Mouse (Mus musculus): ENCODE results near the gene Defb13. TPM values are rescaled to one million over a fixed set of nuclear protein-coding genes. Genes with fewer than 3 reads are reported as not detected.
A peak's percentile ranks its signal among the peaks of the same experiment; 100 is the strongest.
"Not testable (repeated sequence)": the region's sequence is repeated elsewhere in the genome, so short reads cannot be mapped to it uniquely, and the experiment has no call there.

Defb13 gene
- not detected in 2 replicates for polyA plus RNA-seq (2015; fragmentation: Nextera tagmentation; extraction: Ambion mirVana)

DNA sequence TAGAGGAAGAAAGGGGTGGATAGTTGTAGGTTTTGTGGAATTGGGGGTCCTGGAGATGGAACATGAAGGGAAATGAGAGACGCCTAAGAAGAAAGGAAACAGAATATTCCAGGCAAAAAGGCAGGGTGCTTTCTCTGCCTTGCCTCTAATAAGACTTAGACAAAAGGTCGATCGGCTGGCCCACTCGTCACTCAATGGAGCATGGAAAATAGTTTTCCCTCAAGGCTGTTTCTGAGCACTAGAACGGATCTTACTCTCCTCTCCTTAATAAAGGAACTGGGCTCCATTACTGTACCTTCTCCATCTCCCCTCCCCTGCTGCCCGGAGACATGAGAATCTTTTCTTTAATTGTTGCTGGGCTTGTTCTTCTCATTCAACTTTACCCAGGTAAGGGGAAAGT, at the start of gene Defb13:
Gene Defb13 (plus strand): TSS at position 301 of the 400 bp plus-strand sequence.
- WGBS = 76% methylated on average over 6 of the region's 6 CpGs

DNA sequence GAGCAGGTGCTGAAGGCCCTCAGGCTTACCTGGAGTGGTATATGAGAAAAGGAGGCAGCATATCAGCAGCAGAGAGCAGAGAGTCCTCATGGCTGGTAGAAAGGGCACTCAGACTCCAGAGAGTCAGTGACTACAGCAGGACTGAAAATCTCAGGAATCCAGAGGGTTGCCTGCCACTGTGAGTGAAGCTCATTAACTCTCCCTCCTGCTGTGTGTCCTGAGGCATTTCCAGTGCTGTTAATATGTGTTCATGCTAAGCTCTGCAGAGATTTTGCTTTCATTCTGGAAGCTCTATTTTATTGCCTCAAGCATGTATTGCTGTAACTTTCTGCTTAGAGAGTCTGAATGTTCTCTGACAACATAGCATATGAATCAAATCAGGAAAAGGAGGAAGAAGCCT, 40.3 kb upstream of the Defb13 start, which contains the start of gene Defb11:
Gene Defb11 (minus strand): TSS at position 123 of the 400 bp plus-strand sequence.
- peak; percentile 54 for ATAC-seq

More for the DNA sequence above, at the start of gene Defb13:
- H3K9me3 ChIP-seq (replicated peaks; ENCODE audit: control insufficient read depth, low read length, poor library complexity, severe bottlenecking) = no peaks in the 10 kb centered on the region
- no peak within 1 kb of the TSS for H3K9ac ChIP-seq (ENCODE audit: low read depth, low read length)
- H3K4me2 ChIP-seq (ENCODE audit: low read length) = no peak within 1 kb of the TSS
- no peak for ATAC-seq
- no peaks in the 10 kb centered on the region for H3K27me3 ChIP-seq (ENCODE audit: control insufficient read depth, insufficient read depth, low read depth, low read length)
- no peaks in the 10 kb centered on the region for H3K4me1 ChIP-seq (ENCODE audit: control insufficient read depth, insufficient read depth, low read length)
- H3K36me3 ChIP-seq (ENCODE audit: control insufficient read depth, insufficient read depth, low read length) = no peaks in the 10 kb centered on the region
- no peak within 1 kb of the TSS for H3K27ac ChIP-seq (ENCODE audit: low read length)
- no peak within 1 kb of the TSS for H3K4me3 ChIP-seq (ENCODE audit: low read depth, low read length)

DNA sequence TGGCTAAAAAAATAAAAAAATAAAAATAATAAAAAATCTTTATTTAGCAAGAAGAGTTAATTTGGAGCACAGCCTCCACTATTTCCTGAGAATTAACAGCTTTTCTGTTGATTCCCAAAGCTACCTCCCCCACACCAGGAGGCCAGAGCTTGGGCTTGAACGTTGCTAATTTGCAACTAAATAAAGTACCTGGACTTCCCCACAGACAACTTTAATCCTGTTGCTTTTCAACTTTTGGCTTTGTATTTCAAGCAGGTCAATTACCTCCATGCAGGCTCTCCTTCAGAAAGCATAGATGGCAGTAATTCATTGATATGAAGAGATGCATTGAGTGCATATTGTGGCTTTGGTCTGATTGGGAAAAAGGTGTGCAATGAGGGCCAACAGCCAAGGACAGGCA, 34.6 kb upstream of the Defb13 start:
- Histone ChIP-seq H3K27me3 (ENCODE audit: control insufficient read depth, insufficient read depth, low read depth, low read length) (no peaks in the 10 kb centered on the region), H3K36me3 (ENCODE audit: control insufficient read depth, insufficient read depth, low read length) (no peaks in the 10 kb centered on the region), H3K9ac (ENCODE audit: low read depth, low read length) (no peak overlapping the region), H3K4me3 (ENCODE audit: low read depth, low read length) (no peak overlapping the region), H3K4me1 (ENCODE audit: control insufficient read depth, insufficient read depth, low read length) (no peaks in the 10 kb centered on the region), H3K27ac (ENCODE audit: low read length) (no peak overlapping the region), H3K4me2 (ENCODE audit: low read length) (no peak overlapping the region), H3K9me3 (replicated peaks; ENCODE audit: control insufficient read depth, low read length, poor library complexity, severe bottlenecking) (no peaks in the 10 kb centered on the region)
- 5% methylated on average over 1 of the region's 1 CpGs for WGBS
- ATAC-seq = no peak

More for the DNA sequence above, 40.3 kb upstream of the Defb13 start, which contains the start of gene Defb11:
- H3K4me2 ChIP-seq (ENCODE audit: low read length); H3K9ac ChIP-seq (ENCODE audit: low read depth, low read length); H3K36me3 ChIP-seq (ENCODE audit: control insufficient read depth, insufficient read depth, low read length); H3K4me3 ChIP-seq (ENCODE audit: low read depth, low read length); H3K9me3 ChIP-seq (replicated peaks; ENCODE audit: control insufficient read depth, low read length, poor library complexity, severe bottlenecking); H3K4me1 ChIP-seq (ENCODE audit: control insufficient read depth, insufficient read depth, low read length); H3K27ac ChIP-seq (ENCODE audit: low read length); H3K27me3 ChIP-seq (ENCODE audit: control insufficient read depth, insufficient read depth, low read depth, low read length): not testable (repeated sequence)

DNA sequence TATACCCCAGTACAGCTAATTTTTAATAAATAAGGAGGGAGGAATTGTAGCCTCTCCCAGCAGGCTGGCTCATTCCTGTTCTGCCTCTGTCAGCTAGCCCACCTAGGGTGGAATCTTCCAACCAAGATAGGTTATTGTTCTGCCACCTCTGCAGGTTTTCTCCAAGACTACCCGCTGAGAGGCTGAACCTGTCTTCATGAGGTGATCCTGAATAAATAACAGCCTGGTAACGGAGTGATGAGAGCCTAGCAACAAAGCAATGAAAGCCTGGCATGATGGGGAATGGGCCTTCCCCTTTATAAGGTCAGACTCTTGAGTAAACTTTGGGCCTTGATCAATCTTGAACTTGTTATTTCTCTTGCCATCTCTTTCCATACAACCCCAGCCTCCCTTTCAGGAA, 34.0 kb upstream of the Defb13 start:
- H3K4me3 ChIP-seq (ENCODE audit: low read depth, low read length) = no peak overlapping the region
- no peak for ATAC-seq
- H3K4me1 ChIP-seq (ENCODE audit: control insufficient read depth, insufficient read depth, low read length) = no peaks in the 10 kb centered on the region
- no peaks in the 10 kb centered on the region for H3K27me3 ChIP-seq (ENCODE audit: control insufficient read depth, insufficient read depth, low read depth, low read length)
- WGBS = 20% methylated on average over 2 of the region's 2 CpGs
- H3K36me3 ChIP-seq (ENCODE audit: control insufficient read depth, insufficient read depth, low read length) = no peaks in the 10 kb centered on the region
- H3K4me2 ChIP-seq (ENCODE audit: low read length) = no peak overlapping the region
- H3K9ac ChIP-seq (ENCODE audit: low read depth, low read length) = no peak overlapping the region
- no peaks in the 10 kb centered on the region for H3K9me3 ChIP-seq (replicated peaks; ENCODE audit: control insufficient read depth, low read length, poor library complexity, severe bottlenecking)
- H3K27ac ChIP-seq (ENCODE audit: low read length) = no peak overlapping the region

DNA sequence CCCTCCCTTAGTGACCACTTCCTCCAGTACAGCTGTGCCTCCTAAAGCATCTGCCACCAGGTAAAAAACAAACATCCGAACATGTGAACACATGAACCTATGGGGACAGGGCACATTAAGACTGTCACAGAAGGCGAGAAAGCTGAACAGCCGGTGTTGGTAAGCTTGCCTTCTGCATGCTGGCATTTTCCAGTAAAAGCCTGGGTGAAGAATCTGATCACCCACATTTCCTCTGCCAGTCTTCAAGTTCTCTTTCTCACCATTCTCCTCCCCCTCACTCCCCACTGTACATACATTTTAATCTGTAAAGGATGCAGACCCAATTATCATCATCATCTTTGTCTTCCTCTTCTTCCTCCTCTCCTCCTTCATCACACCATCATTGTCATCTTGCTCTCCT, 30.9 kb upstream of the Defb13 start:
- Histone ChIP-seq H3K4me1 (ENCODE audit: control insufficient read depth, insufficient read depth, low read length) (no peaks in the 10 kb centered on the region), H3K4me3 (ENCODE audit: low read depth, low read length) (no peak overlapping the region), H3K27me3 (ENCODE audit: control insufficient read depth, insufficient read depth, low read depth, low read length) (no peaks in the 10 kb centered on the region), H3K36me3 (ENCODE audit: control insufficient read depth, insufficient read depth, low read length) (no peaks in the 10 kb centered on the region), H3K4me2 (ENCODE audit: low read length) (no peak overlapping the region), H3K27ac (ENCODE audit: low read length) (no peak overlapping the region), H3K9me3 (replicated peaks; ENCODE audit: control insufficient read depth, low read length, poor library complexity, severe bottlenecking) (no peaks in the 10 kb centered on the region), H3K9ac (ENCODE audit: low read depth, low read length) (no peak overlapping the region)
- ATAC-seq = no peak
- 92% methylated on average over 3 of the region's 3 CpGs for WGBS

DNA sequence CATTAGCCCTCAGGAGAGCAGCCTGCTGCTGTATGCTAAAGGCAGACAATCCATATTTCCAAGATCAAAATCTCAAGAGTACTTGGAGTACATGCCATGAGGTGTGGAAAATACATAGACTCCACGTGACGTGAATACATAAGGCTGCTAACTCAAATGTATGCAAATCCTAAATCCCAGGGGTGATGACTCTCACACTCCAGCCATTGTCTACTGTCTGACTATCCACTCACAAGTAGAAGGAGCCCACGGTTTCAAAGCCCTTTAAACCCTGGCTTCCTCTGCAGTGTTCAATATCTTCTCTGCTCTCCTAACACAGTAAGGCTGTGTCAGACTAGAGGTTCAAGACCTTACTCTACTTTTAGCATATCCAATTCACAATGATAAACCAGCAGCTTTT, 15.8 kb upstream of the Defb13 start:
- not testable (repeated sequence) for ATAC-seq; H3K9me3 ChIP-seq (replicated peaks; ENCODE audit: control insufficient read depth, low read length, poor library complexity, severe bottlenecking); H3K4me2 ChIP-seq (ENCODE audit: low read length); H3K9ac ChIP-seq (ENCODE audit: low read depth, low read length); H3K36me3 ChIP-seq (ENCODE audit: control insufficient read depth, insufficient read depth, low read length); H3K27me3 ChIP-seq (ENCODE audit: control insufficient read depth, insufficient read depth, low read depth, low read length); H3K27ac ChIP-seq (ENCODE audit: low read length); H3K4me1 ChIP-seq (ENCODE audit: control insufficient read depth, insufficient read depth, low read length); H3K4me3 ChIP-seq (ENCODE audit: low read depth, low read length)
- 34% methylated on average over 3 of the region's 3 CpGs for WGBS

DNA sequence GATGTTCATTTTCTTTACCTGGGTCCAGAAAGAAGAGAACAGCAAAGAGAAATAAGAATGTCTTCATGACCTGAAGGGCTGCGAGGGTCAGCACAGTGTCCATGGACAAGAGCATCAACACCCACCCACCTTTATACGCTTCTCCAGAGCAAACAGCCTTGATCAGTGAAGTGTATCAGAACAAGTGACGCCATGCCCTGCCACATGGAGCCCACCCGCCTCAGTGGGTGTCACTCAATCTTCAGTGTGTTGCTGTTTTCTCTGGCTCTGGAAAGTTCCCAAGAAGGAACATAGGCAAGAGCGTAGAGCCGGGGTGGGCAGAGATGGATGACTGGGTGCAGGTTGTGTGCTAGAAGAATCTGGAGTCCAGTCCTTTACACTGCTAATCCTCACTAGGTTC, 14.0 kb upstream of the Defb13 start, which contains the start of gene Defb15:
Gene Defb15 (minus strand): TSS at position 101 of the 400 bp plus-strand sequence.
- Histone ChIP-seq H3K9me3 (replicated peaks; ENCODE audit: control insufficient read depth, low read length, poor library complexity, severe bottlenecking) (no peaks in the 10 kb centered on the region), H3K4me3 (ENCODE audit: low read depth, low read length) (no peak within 1 kb of the TSS), H3K36me3 (ENCODE audit: control insufficient read depth, insufficient read depth, low read length) (no peaks in the 10 kb centered on the region), H3K27ac (ENCODE audit: low read length) (no peak within 1 kb of the TSS), H3K27me3 (ENCODE audit: control insufficient read depth, insufficient read depth, low read depth, low read length) (no peaks in the 10 kb centered on the region), H3K9ac (ENCODE audit: low read depth, low read length) (no peak within 1 kb of the TSS), H3K4me2 (ENCODE audit: low read length) (no peak within 1 kb of the TSS), H3K4me1 (ENCODE audit: control insufficient read depth, insufficient read depth, low read length) (no peaks in the 10 kb centered on the region)
- no peak for ATAC-seq
- WGBS = 94% methylated on average over 6 of the region's 6 CpGs

DNA sequence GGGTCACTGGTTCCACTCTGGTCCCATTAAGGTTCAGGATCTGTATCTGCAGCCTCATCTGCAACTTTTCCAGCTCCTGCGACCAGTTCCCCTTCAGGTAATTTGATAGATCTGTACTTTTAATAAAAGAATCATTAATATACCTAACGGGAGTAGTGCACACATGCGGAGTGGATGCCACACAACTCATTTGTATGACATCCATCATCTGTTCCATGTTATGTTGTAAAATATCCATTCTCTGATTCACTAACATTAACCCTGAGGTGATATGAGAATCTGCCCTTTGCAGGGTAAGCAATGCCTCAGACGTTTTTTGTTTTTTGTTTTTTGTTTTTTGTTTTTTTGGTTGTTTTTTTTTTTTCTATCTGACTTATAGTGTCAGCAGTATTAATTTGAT, 8.5 kb upstream of the Defb13 start, which contains the start of gene Defb35:
Gene Defb35 (plus strand): TSS at position 301 of the 400 bp plus-strand sequence.
- H3K9me3 ChIP-seq (replicated peaks; ENCODE audit: control insufficient read depth, low read length, poor library complexity, severe bottlenecking); H3K27ac ChIP-seq (ENCODE audit: low read length); H3K4me3 ChIP-seq (ENCODE audit: low read depth, low read length); H3K4me2 ChIP-seq (ENCODE audit: low read length); H3K27me3 ChIP-seq (ENCODE audit: control insufficient read depth, insufficient read depth, low read depth, low read length); H3K4me1 ChIP-seq (ENCODE audit: control insufficient read depth, insufficient read depth, low read length); H3K9ac ChIP-seq (ENCODE audit: low read depth, low read length); ATAC-seq; H3K36me3 ChIP-seq (ENCODE audit: control insufficient read depth, insufficient read depth, low read length): not testable (repeated sequence)
- 87% methylated on average over 4 of the region's 4 CpGs for WGBS

DNA sequence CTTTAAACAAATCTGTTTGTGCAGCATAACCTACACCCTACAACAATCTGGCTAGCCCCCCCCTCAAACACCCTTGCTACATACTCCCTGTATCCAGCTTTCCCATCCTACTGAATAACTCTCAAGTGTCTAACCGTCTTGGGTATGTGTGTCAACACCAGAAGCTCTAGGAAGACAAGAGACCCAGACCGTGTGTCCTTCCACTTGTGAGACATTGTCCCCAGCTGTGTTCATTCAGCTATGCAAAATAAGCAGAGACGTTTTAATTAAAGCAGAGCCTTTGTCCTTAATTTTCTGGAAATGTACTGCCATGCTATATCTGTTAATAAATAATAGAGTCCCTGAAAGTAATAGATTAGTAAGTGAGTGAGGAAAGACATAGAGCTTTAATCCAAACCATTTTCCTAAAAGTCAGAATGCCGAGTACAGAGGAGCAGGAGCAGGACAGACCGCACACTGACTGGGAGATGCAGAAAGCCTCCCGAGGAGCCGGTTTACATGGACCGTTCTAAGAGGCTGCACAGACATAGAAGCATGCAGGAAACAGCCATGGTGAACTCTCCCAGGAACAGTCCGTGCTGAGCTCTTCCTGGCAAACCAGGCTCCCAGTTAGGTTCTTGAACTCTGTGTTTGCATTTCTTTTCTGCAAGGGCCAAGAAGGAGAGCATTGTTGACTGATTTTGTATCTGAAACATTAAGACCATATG, 902 bp downstream of the Defb13 start:
- ATAC-seq = no peak
- 53% methylated on average over 9 of the region's 9 CpGs for WGBS

More for the DNA sequence above, 902 bp downstream of the Defb13 start:
- Histone ChIP-seq H3K9ac (ENCODE audit: low read depth, low read length) (no peak overlapping the region), H3K36me3 (ENCODE audit: control insufficient read depth, insufficient read depth, low read length) (no peaks in the 10 kb centered on the region), H3K9me3 (replicated peaks; ENCODE audit: control insufficient read depth, low read length, poor library complexity, severe bottlenecking) (no peaks in the 10 kb centered on the region), H3K27me3 (ENCODE audit: control insufficient read depth, insufficient read depth, low read depth, low read length) (no peaks in the 10 kb centered on the region), H3K27ac (ENCODE audit: low read length) (no peak overlapping the region), H3K4me2 (ENCODE audit: low read length) (no peak overlapping the region), H3K4me1 (ENCODE audit: control insufficient read depth, insufficient read depth, low read length) (no peaks in the 10 kb centered on the region), H3K4me3 (ENCODE audit: low read depth, low read length) (no peak overlapping the region)

Measured in midbrain, embryonic 16.5 days (tissue).